Mouse (Mus musculus) forebrain, embryonic 10.5 days (tissue): ENCODE results near the gene Gm19935. TPM values are rescaled to one million over a fixed set of nuclear protein-coding genes. Genes with fewer than 3 reads are reported as not detected.
A peak's percentile ranks its signal among the peaks of the same experiment; 100 is the strongest.

Experiments
- DNase-seq: peaks from one replicate; pipeline ENCODE4 v3.0.0-alpha.2; 2017; ENCODE audit warnings: low spot score; ENCODE audit errors: extremely low spot score
- H3K27ac ChIP-seq: fragments of 300-500 bp; sonication (generic); 2 replicates; pipeline ENCODE4 v1.5.1; 2016; ENCODE audit warnings: mild to moderate bottlenecking
- H3K27me3 ChIP-seq: fragments of 300-500 bp; sonication (generic); 2 replicates; pipeline ENCODE4 v1.6.1; 2016; ENCODE audit warnings: mild to moderate bottlenecking; ENCODE audit not compliant: poor library complexity, severe bottlenecking
- H3K36me3 ChIP-seq: fragments of 300-500 bp; sonication (generic); replicated peaks from 2 replicates; pipeline ENCODE4 v1.6.1; 2016; ENCODE audit warnings: mild to moderate bottlenecking, moderate library complexity
- H3K4me1 ChIP-seq: fragments of 300-500 bp; sonication (generic); 2 replicates; pipeline ENCODE4 v1.6.1; 2016
- H3K4me3 ChIP-seq: fragments of 300-500 bp; sonication (generic); 2 replicates; pipeline ENCODE4 v1.5.1; 2016; ENCODE audit warnings: mild to moderate bottlenecking, moderate library complexity
- H3K9me3 ChIP-seq: fragments of 300-500 bp; sonication (generic); 2 replicates; pipeline ENCODE4 v1.6.1; 2016; ENCODE audit warnings: mild to moderate bottlenecking, moderate library complexity
- WGBS: fragments of 180-500 bp; shearing (Covaris S2); methylation state at CpG from one replicate; pipeline ENCODE4 v1.1.7; 2016; 5-methylcytosine and 5-hydroxymethylcytosine counted together
- polyA plus RNA-seq: library from polyadenylated mRNA; unstranded; fragments of >200 nt; fragmentation: Nextera tagmentation; extraction: Ambion mirVana; gene quantifications from 2 replicates; pipeline ENCODE4 v1.2.1, GENCODE M21; 2016

Gene Gm19935
- polyA plus RNA-seq, 1 experiment from 2014 or later: not detected

DNA sequence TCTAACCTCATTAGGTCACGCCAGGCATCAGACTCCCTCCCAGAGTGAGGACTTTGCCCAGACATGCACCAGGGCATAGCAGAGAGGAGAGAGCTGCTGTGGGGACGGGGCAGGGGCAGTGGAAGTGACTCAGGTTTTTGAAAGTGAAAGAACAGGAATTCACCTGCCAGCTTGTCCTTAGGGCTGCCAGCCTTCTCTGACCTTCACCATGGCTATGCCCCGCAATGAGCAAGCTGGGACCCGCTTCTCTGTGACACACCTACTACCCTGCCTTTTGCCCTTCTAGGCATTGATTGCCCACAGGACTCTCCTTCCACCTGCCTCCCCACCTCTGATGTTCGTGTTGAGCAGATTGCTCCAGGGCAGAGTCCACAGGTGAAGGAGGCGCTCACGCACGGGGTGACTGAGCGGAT lies 8.3 kb upstream of the Gm19935 start:
- H3K36me3 ChIP-seq: no peaks in the 10 kb centered on the region
- peaks cover 4% of the 10 kb centered on the region; the same call in 1 of the 2 replicates for H3K27me3 ChIP-seq
- no peak overlapping the region for H3K27ac ChIP-seq
- WGBS: 84% methylated on average over 9 of the region's 9 CpGs
- peaks cover 22% of the 10 kb centered on the region for H3K4me1 ChIP-seq
- DNase-seq: no peak
- H3K9me3 ChIP-seq: no peaks in the 10 kb centered on the region
- no peak overlapping the region for H3K4me3 ChIP-seq

GRCm38 (mm10) chr8:90822443-90822842 lies 5.2 kb upstream of the Gm19935 start:
- H3K27me3 ChIP-seq: peaks cover 4% of the 10 kb centered on the region; the same call in 1 of the 2 replicates
- H3K4me1 ChIP-seq: no peaks in the 10 kb centered on the region
- H3K4me3 ChIP-seq: no peak overlapping the region
- DNase-seq: no peak
- H3K9me3 ChIP-seq: no peaks in the 10 kb centered on the region
- H3K27ac ChIP-seq: no peak overlapping the region
- WGBS: 64% methylated on average over 11 of the region's 11 CpGs
- H3K36me3 ChIP-seq: no peaks in the 10 kb centered on the region

- WGBS: 90% methylated on average over 4 of the region's 4 CpGs
- no peaks in the 10 kb centered on the region for H3K9me3 ChIP-seq
- peaks cover 9% of the 10 kb centered on the region for H3K4me1 ChIP-seq
- H3K27me3 ChIP-seq: no peaks in the 10 kb centered on the region
- H3K36me3 ChIP-seq: no peaks in the 10 kb centered on the region
- no peak overlapping the region for H3K4me3 ChIP-seq
- no peak for DNase-seq
- H3K27ac ChIP-seq: no peak overlapping the region
Measured at GRCm38 (mm10) chr8:90820321-90820696, 3.1 kb upstream of the Gm19935 start.

DNA sequence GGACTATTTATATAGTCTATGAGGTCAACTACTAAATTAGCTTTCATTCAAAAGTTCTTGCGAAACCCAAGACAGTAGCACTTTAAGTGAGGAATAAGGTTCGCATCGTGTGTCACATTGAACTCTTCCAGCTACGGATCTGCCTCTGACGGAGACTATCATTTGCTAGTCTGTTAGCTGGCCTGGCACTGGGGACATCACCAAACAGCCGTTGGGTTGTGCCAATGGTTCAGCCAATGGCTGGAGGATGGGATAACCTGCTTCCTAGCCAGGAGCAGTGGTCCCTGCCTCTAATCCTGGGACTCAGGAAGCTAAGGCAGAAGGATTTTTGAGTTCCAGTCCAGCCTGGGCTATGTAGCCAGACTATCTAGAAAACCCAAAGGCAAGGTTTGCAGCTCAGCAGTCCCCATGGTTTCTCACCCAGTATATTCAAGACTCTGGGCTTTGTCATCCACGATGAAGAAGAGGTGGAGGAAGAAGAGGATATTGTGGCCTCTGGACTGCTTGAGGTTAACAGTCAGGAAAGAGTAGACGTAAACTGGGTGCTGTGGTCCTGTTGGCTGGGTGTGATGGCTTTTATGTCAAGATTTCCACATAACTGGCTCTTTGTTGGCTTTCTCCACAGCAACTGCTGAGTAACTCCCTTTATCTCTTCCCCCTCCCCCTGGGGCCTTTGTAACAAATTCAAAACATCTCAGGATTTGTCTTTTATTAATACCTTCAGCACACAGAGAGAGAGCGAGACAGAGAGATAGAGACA lies 2.5 kb upstream of the Gm19935 start:
- no peaks in the 10 kb centered on the region for H3K9me3 ChIP-seq
- WGBS: 91% methylated on average over 9 of the region's 9 CpGs
- H3K27ac ChIP-seq: no peak overlapping the region
- DNase-seq: no peak
- H3K36me3 ChIP-seq: no peaks in the 10 kb centered on the region
- H3K4me3 ChIP-seq: no peak overlapping the region
- no peaks in the 10 kb centered on the region for H3K27me3 ChIP-seq
- H3K4me1 ChIP-seq: peaks cover 9% of the 10 kb centered on the region

DNA sequence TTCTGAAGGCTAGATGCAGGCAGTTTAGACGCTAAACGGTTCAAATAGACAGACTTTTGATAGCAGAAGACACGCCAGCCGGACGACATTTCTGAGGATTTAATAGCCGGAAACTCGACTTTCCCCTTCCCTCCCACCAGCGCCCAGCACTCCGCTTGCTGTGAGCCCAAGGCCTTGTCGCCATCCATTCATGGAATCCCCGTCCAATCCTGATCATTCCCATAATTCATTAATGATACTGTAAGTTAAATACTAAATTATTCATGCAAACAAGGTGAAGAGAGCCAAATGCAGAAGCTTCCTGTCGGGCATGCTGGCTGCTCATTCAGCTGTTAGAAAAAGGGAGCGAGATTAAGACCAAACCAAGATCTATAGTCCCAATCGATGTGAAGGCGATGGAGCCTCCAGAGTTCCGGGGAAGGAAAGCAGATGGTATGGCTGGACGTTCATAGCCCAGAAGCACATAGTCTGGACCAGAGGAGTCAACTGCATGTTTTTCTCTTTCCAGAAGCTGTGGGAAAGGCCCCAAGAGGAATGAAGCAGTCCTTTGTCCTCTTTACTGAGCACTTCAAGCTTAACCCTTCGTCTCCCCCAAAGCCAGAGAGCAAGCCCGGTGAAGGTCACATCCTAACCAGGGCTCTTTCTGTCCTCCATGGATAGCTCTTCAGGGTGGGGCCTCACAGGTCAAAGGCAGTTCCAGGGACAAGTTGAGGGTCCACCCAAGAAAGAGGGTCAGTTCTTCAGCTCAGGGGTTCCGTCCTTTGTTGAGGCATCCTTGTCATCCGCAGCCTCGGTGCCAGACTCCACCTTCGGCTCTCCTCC lies 921 bp downstream of the Gm19935 start:
- 83% methylated on average over 23 of the region's 23 CpGs for WGBS
- Histone ChIP-seq H3K36me3 (no peaks in the 10 kb centered on the region), H3K27ac (0 out of 2 replicates have a peak overlapping the region, but pooled peaks have one; percentile 9), H3K4me3 (no peak overlapping the region), H3K27me3 (no peaks in the 10 kb centered on the region), H3K9me3 (no peaks in the 10 kb centered on the region), H3K4me1 (peaks cover 9% of the 10 kb centered on the region)
- no peak for DNase-seq

GRCm38 (mm10) chr8:90813602-90814320 lies 3.4 kb downstream of the Gm19935 start:
- peaks cover 5% of the 10 kb centered on the region; the same call in 1 of the 2 replicates for H3K9me3 ChIP-seq
- WGBS: 89% methylated on average over 10 of the region's 10 CpGs
- H3K27ac ChIP-seq: no peak overlapping the region
- no peak for DNase-seq
- no peaks in the 10 kb centered on the region for H3K27me3 ChIP-seq
- H3K4me3 ChIP-seq: no peak overlapping the region
- H3K4me1 ChIP-seq: peaks cover 9% of the 10 kb centered on the region
- H3K36me3 ChIP-seq: no peaks in the 10 kb centered on the region

- Histone ChIP-seq H3K4me3 (no peak overlapping the region), H3K27ac (no peak overlapping the region), H3K36me3 (no peaks in the 10 kb centered on the region), H3K27me3 (no peaks in the 10 kb centered on the region), H3K4me1 (peaks cover 16% of the 10 kb centered on the region), H3K9me3 (peaks cover 12% of the 10 kb centered on the region)
- 95% methylated on average over 5 of the region's 5 CpGs for WGBS
- DNase-seq: no peak
Measured at GRCm38 (mm10) chr8:90799473-90799872, 17.7 kb downstream of the Gm19935 start.

- Histone ChIP-seq H3K4me3 (peak overlapping the region; percentile 34), H3K9me3 (no peaks in the 10 kb centered on the region), H3K27ac (peak overlapping the region; percentile 76), H3K27me3 (no peaks in the 10 kb centered on the region), H3K4me1 (peaks cover 24% of the 10 kb centered on the region), H3K36me3 (no peaks in the 10 kb centered on the region)
- peak; percentile 65 for DNase-seq
- 9% methylated on average over 12 of the region's 12 CpGs for WGBS
Measured at GRCm38 (mm10) chr8:90794990-90795861, 22.0 kb downstream of the Gm19935 start.

DNA sequence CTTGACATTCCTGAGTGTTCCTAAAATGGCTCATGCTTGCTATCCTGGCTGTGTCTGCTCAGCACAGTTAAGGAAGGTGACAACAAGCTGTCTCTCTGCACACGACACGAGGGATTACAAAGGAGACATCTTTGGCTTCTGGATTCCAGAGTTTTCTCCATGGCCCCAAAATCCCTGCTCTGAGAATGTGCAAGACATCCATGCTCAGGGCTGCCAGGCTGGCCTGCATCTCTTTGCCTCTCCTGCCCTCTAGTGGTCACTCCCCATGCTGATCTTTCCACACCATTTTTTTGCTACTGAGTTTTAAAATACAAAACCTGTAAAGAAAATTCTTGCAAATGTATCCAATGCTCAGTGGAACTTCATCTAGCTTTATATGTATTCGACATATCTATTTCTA lies 23.5 kb downstream of the Gm19935 start:
- no peaks in the 10 kb centered on the region for H3K36me3 ChIP-seq
- WGBS: under 1% methylated on average over 3 of the region's 3 CpGs
- H3K4me3 ChIP-seq: no peak overlapping the region

DNA sequence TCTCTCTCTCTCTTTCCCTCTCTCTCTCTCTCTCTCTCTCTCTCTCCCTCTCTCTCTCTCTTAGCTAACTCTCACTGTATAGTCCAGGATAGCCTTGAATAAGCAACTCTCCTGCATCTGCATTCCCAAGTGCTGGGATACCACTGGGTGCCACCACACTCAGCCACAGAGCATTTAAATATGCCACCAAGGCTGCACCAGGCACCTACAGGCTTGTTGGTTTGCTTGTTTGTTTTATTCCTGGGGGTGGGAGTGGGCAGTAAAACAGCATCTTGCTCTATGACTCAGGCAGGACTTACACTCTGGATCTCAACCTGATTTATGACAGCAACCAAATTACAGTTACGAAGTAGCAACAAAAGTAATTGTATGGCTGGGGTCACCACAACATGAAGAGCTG lies 25.6 kb downstream of the Gm19935 start:
- Histone ChIP-seq H3K27ac (no peak overlapping the region), H3K4me1 (peaks cover 24% of the 10 kb centered on the region), H3K27me3 (no peaks in the 10 kb centered on the region), H3K9me3 (no peaks in the 10 kb centered on the region), H3K36me3 (no peaks in the 10 kb centered on the region), H3K4me3 (no peak overlapping the region)
- DNase-seq: no peak
- WGBS: 100% methylated on average over 1 of the region's 1 CpGs

More for the DNA sequence above, 23.5 kb downstream of the Gm19935 start:
- no peaks in the 10 kb centered on the region for H3K27me3 ChIP-seq
- no peaks in the 10 kb centered on the region for H3K9me3 ChIP-seq
- H3K4me1 ChIP-seq: peaks cover 24% of the 10 kb centered on the region
- H3K27ac ChIP-seq: peak overlapping the region; percentile 56
- peak; percentile 75 for DNase-seq

DNA sequence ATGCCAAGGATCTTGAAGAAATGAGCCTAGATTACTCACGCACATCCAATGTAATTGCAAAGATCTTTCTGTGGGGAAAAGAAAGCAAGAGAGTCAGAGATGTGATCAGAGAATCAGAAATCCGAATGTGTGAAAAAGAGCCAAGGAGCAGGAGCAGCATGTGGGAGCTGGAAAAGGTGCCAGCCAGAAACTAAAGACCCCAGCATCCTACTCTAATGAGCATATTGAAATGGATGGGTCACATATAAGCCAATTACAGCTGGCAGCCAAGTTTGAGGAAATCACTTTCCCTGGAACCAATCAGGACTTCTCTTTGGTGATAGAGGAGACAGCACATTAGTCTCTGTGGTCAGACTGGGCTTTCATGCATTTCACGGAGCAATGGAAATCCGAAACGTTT lies 47.4 kb downstream of the Gm19935 start:
- H3K36me3 ChIP-seq: no peaks in the 10 kb centered on the region
- no peak for DNase-seq
- H3K9me3 ChIP-seq: no peaks in the 10 kb centered on the region; the same call in 1 of the 2 replicates
- no peak overlapping the region for H3K4me3 ChIP-seq
- no peaks in the 10 kb centered on the region for H3K27me3 ChIP-seq
- 87% methylated on average over 5 of the region's 5 CpGs for WGBS
- no peaks in the 10 kb centered on the region for H3K4me1 ChIP-seq
- no peak overlapping the region for H3K27ac ChIP-seq
